23 mouse cellular contexts compared by ENCODE assay signal in genomic region chr10:75125577-75125976, GRCm38 (mm10).
DNase-seq lines count a peak whose midpoint lies in the region; ATAC-seq and TF ChIP-seq lines count a peak whose summit lies in the region.
"Had no signal": no experiment of that assay in that cellular context is flagged by ENCODE, and none has a peak within 500 bp of the region (broad histone marks: within the 10 kb centered on the region; RNA-seq: fewer than 3 reads in every experiment).

No protein-coding gene starts in this region.

- H3K9ac ChIP-seq in forebrain, embryonic 14.5 days (ENCODE audit: low read length), result no peak overlapping the region
- H3K9ac ChIP-seq in forebrain, embryonic 11.5 days (ENCODE audit: low read length), result no peak overlapping the region
- H3K9ac ChIP-seq: embryonic facial prominence, embryonic 15.5 days; heart, embryonic 15.5 days; limb, embryonic 15.5 days; liver, embryonic 15.5 days; neural tube, embryonic 13.5 days had no signal

- no peak for TF ChIP-seq CTCF in gastrocnemius, adult 2 months (IDR thresholded peaks at IDR 0.05)

- H3K4me1 ChIP-seq in forebrain, embryonic 14.5 days (ENCODE audit: control insufficient read depth, insufficient read depth, low read length), result peaks cover 7% of the 10 kb centered on the region; the same call in 1 of the 2 replicates
- no peaks in the 10 kb centered on the region for H3K4me1 ChIP-seq in forebrain, embryonic 11.5 days (replicated peaks; ENCODE audit: control insufficient read depth, insufficient read depth, low read length)

- peak; percentile 29 for DNase-seq in forebrain, embryonic 14.5 days (ENCODE audit: low spot score)
- DNase-seq in forebrain, embryonic 11.5 days (ENCODE audit: low spot score), result no peak
- DNase-seq in CD4-positive helper T cell, adult 2 months (ENCODE audit: low read depth, low spot score), result peak; percentile 33
- peak; percentile 48 for DNase-seq in induced T-regulatory cell, adult 2 months (ENCODE audit: low read depth)
- no peak for DNase-seq in right cerebral cortex, postnatal 14 days
- no peak for DNase-seq in gastrocnemius, adult 2 months
- DNase-seq: adrenal gland, postnatal 36 days; gastrocnemius, postnatal 14 days; heart, postnatal 4 days; kidney, adult 11 months; kidney, postnatal 10 days; layer of hippocampus, postnatal 36 days; right cerebral cortex, postnatal 25 days had no signal

- no peaks in the 10 kb centered on the region for H3K27me3 ChIP-seq in forebrain, embryonic 14.5 days (replicated peaks; ENCODE audit: control insufficient read depth, insufficient read depth, low read length)
- no peaks in the 10 kb centered on the region for H3K27me3 ChIP-seq in forebrain, embryonic 11.5 days (ENCODE audit: control insufficient read depth, insufficient read depth, low read length)
- H3K27me3 ChIP-seq: embryonic facial prominence, embryonic 15.5 days; heart, embryonic 15.5 days; limb, embryonic 15.5 days; liver, embryonic 15.5 days; neural tube, embryonic 13.5 days had no signal

- peaks cover 23% of the 10 kb centered on the region for H3K36me3 ChIP-seq in forebrain, embryonic 14.5 days (ENCODE audit: control insufficient read depth, insufficient read depth, low read length)
- H3K36me3 ChIP-seq in forebrain, embryonic 11.5 days (ENCODE audit: control insufficient read depth, insufficient read depth, low read length), result no peaks in the 10 kb centered on the region; the same call in 1 of the 2 replicates
- H3K36me3 ChIP-seq: liver, embryonic 15.5 days had no signal

- H3K4me3 ChIP-seq in forebrain, embryonic 14.5 days (ENCODE audit: low read depth, low read length), result no peak overlapping the region
- no peak overlapping the region for H3K4me3 ChIP-seq in forebrain, embryonic 11.5 days (ENCODE audit: low read depth, low read length)
- H3K4me3 ChIP-seq in gastrocnemius, adult 2 months, result no peak overlapping the region
- H3K4me3 ChIP-seq: embryonic facial prominence, embryonic 15.5 days; heart, embryonic 15.5 days; limb, embryonic 15.5 days; liver, embryonic 15.5 days; neural tube, embryonic 13.5 days had no signal

- no peak for ATAC-seq in forebrain, embryonic 14.5 days
- no peak for ATAC-seq in forebrain, embryonic 11.5 days (replicated peaks; ENCODE audit: low FRiP score)
- peak; percentile 48 for ATAC-seq in CD4-positive, CD25-positive, alpha-beta regulatory T cell, adult 4 months
- ATAC-seq: hindbrain, embryonic 16.5 days had no signal

- no peaks in the 10 kb centered on the region for H3K9me3 ChIP-seq in forebrain, embryonic 14.5 days (replicated peaks; ENCODE audit: control insufficient read depth, low read length)
- H3K9me3 ChIP-seq in forebrain, embryonic 11.5 days (ENCODE audit: control insufficient read depth, low read length), result no peaks in the 10 kb centered on the region
- H3K9me3 ChIP-seq: embryonic facial prominence, embryonic 15.5 days; heart, embryonic 15.5 days; limb, embryonic 15.5 days; liver, embryonic 15.5 days; neural tube, embryonic 13.5 days had no signal

- H3K27ac ChIP-seq in forebrain, embryonic 14.5 days (ENCODE audit: low read depth, low read length), result no peak overlapping the region
- no peak overlapping the region for H3K27ac ChIP-seq in forebrain, embryonic 11.5 days (ENCODE audit: low read depth, low read length)
- no peak overlapping the region for H3K27ac ChIP-seq in gastrocnemius, adult 2 months
- H3K27ac ChIP-seq: embryonic facial prominence, embryonic 15.5 days; heart, embryonic 15.5 days; limb, embryonic 15.5 days; liver, embryonic 15.5 days; macrophage; neural tube, embryonic 13.5 days; stomach, postnatal 0 days had no signal

- 64% methylated on average over 4 of the region's 4 CpGs for WGBS in forebrain, embryonic 14.5 days
- 82% methylated on average over 4 of the region's 4 CpGs for WGBS in forebrain, embryonic 11.5 days

- H3K4me2 ChIP-seq in forebrain, embryonic 14.5 days (ENCODE audit: low read length), result no peak overlapping the region
- H3K4me2 ChIP-seq in forebrain, embryonic 11.5 days (ENCODE audit: low read depth, low read length, severe bottlenecking), result no peak overlapping the region
- H3K4me2 ChIP-seq: embryonic facial prominence, embryonic 15.5 days; heart, embryonic 15.5 days; limb, embryonic 15.5 days; liver, embryonic 15.5 days; midbrain, embryonic 11.5 days; neural tube, embryonic 13.5 days had no signal

- intact Hi-C loops in gastrocnemius, adult 2 months (cut with DNase I), result no loop called here

Comparison
In these comparisons a context has a peak if more than half of its experiments do, and no peak if none do; other contexts are left out.
1. DNase-seq: peak in forebrain, embryonic 14.5 days (single experiment), CD4-positive helper T cell, adult 2 months (single experiment) and induced T-regulatory cell, adult 2 months (single experiment); none in forebrain, embryonic 11.5 days (single experiment), right cerebral cortex, postnatal 14 days (single experiment) and gastrocnemius, adult 2 months (single experiment).